Mouse (Mus musculus): Measurements from ENCODE around the gene Fam129a. TPM values are rescaled to one million over a fixed set of nuclear protein-coding genes. Genes with fewer than 3 reads are reported as not detected.

Fam129a gene
- total RNA-seq, 1 experiment: 7.5 TPM

GRCm38 (mm10) chr1:151630251-151630628 lies 59.3 kb downstream of the Fam129a start:
- DNase-seq (ENCODE audit: low read depth, low spot score): no peak
- H3K4me1 ChIP-seq (ENCODE audit: control insufficient read depth in 2 of 2, insufficient read depth in 2 of 2, low read length in 2 of 2, poor library complexity in 1 of 2): no peaks in the 10 kb centered on the region
- no peak overlapping the region for H3K27ac ChIP-seq (ENCODE audit: insufficient read depth, low read depth, low read length, poor library complexity, severe bottlenecking)
- H3K9ac ChIP-seq (ENCODE audit: insufficient read depth, low read depth, low read length, poor library complexity, severe bottlenecking): no peak overlapping the region
- no peaks in the 10 kb centered on the region for H3K36me3 ChIP-seq (ENCODE audit: control insufficient read depth, insufficient read depth, low read length, poor library complexity, severe bottlenecking)
- H3K4me3 ChIP-seq (ENCODE audit: insufficient read depth in 1 of 2, low read depth in 1 of 2, low read length in 2 of 2, poor library complexity in 1 of 2, severe bottlenecking in 1 of 2): no peak overlapping the region
- H3K9me3 ChIP-seq (ENCODE audit: control insufficient read depth, insufficient read depth, low read depth, low read length): no peaks in the 10 kb centered on the region
- no peak for TF ChIP-seq ZNF384 (IDR thresholded peaks at IDR 0.05; ENCODE audit: low read depth, low read length)
- TF ChIP-seq ZC3H11A (IDR thresholded peaks at IDR 0.05; ENCODE audit: borderline replicate concordance, low read depth, low read length): no peak
- TF ChIP-seq HCFC1 (IDR thresholded peaks at IDR 0.05; ENCODE audit: borderline replicate concordance, insufficient read depth, low read length): no peak
- TF ChIP-seq MAFK (IDR thresholded peaks at IDR 0.05; ENCODE audit: insufficient read depth, low read depth, low read length): no peak
- no peak for TF ChIP-seq CHD2 (IDR thresholded peaks at IDR 0.05; ENCODE audit: low read depth, low read length)
- in situ Hi-C loops (cut with MboI; ENCODE audit: low sequenced_read_pairs in 2 of 2, unreplicated experiment in 2 of 2): no loop called here

GRCm38 (mm10) chr1:151631061-151631460 lies 60.1 kb downstream of the Fam129a start:
- in situ Hi-C loops (cut with MboI; ENCODE audit: low sequenced_read_pairs in 2 of 2, unreplicated experiment in 2 of 2): no loop called here
- TF ChIP-seq CHD2 (IDR thresholded peaks at IDR 0.05; ENCODE audit: low read depth, low read length) (no peak), HCFC1 (IDR thresholded peaks at IDR 0.05; ENCODE audit: borderline replicate concordance, insufficient read depth, low read length) (no peak), ZC3H11A (IDR thresholded peaks at IDR 0.05; ENCODE audit: borderline replicate concordance, low read depth, low read length) (no peak), ZNF384 (IDR thresholded peaks at IDR 0.05; ENCODE audit: low read depth, low read length) (no peak), MAFK (IDR thresholded peaks at IDR 0.05; ENCODE audit: insufficient read depth, low read depth, low read length) (no peak)
- DNase-seq (ENCODE audit: low read depth, low spot score): no peak

DNA sequence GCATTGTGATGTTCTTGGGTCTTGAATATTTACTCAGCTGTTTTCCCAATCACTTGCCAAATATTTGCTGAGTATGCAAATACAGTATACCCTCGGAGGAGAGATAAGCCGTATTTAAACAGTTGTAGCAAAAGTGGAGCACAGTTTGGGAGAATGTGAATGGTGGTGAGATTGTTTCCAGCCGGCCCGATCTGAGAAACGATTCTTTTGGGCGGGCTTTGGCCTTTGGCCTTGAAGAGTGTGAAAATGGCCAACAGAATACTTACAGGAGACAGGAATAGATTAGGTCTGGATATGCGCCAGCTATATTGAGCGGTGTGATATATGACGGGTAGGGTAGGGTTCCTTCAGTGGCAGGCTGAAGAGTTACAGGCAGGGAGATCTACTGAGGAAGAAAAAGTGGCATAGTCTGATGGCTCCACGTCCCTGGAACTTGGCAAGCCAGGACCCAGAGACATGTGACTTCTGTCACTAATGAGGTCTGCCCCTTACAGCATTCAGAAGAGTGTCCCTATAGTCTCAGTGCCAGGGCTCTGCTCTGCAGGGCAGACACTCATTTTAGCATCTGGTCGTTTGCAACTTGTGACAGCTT lies 60.8 kb downstream of the Fam129a start:
- Histone ChIP-seq H3K36me3 (ENCODE audit: control insufficient read depth, insufficient read depth, low read length, poor library complexity, severe bottlenecking) (no peaks in the 10 kb centered on the region), H3K9me3 (ENCODE audit: control insufficient read depth, insufficient read depth, low read depth, low read length) (no peaks in the 10 kb centered on the region), H3K4me1 (ENCODE audit: control insufficient read depth in 2 of 2, insufficient read depth in 2 of 2, low read length in 2 of 2, poor library complexity in 1 of 2) (no peaks in the 10 kb centered on the region), H3K9ac (ENCODE audit: insufficient read depth, low read depth, low read length, poor library complexity, severe bottlenecking) (no peak overlapping the region), H3K27ac (ENCODE audit: insufficient read depth, low read depth, low read length, poor library complexity, severe bottlenecking) (no peak overlapping the region), H3K4me3 (ENCODE audit: insufficient read depth in 1 of 2, low read depth in 1 of 2, low read length in 2 of 2, poor library complexity in 1 of 2, severe bottlenecking in 1 of 2) (no peak overlapping the region)
- in situ Hi-C loops (cut with MboI; ENCODE audit: low sequenced_read_pairs in 2 of 2, unreplicated experiment in 2 of 2): no loop called here
- no peak for DNase-seq (ENCODE audit: low read depth, low spot score)
- TF ChIP-seq MAFK (IDR thresholded peaks at IDR 0.05; ENCODE audit: insufficient read depth, low read depth, low read length) (peak; percentile 88), ZNF384 (IDR thresholded peaks at IDR 0.05; ENCODE audit: low read depth, low read length) (no peak)

More at GRCm38 (mm10) chr1:151631061-151631460, 60.1 kb downstream of the Fam129a start:
- Histone ChIP-seq H3K4me1 (ENCODE audit: control insufficient read depth in 2 of 2, insufficient read depth in 2 of 2, low read length in 2 of 2, poor library complexity in 1 of 2) (no peaks in the 10 kb centered on the region), H3K27ac (ENCODE audit: insufficient read depth, low read depth, low read length, poor library complexity, severe bottlenecking) (no peak overlapping the region), H3K36me3 (ENCODE audit: control insufficient read depth, insufficient read depth, low read length, poor library complexity, severe bottlenecking) (no peaks in the 10 kb centered on the region), H3K4me3 (ENCODE audit: insufficient read depth in 1 of 2, low read depth in 1 of 2, low read length in 2 of 2, poor library complexity in 1 of 2, severe bottlenecking in 1 of 2) (no peak overlapping the region), H3K9me3 (ENCODE audit: control insufficient read depth, insufficient read depth, low read depth, low read length) (no peaks in the 10 kb centered on the region), H3K9ac (ENCODE audit: insufficient read depth, low read depth, low read length, poor library complexity, severe bottlenecking) (no peak overlapping the region)

- Histone ChIP-seq H3K9me3 (ENCODE audit: control insufficient read depth, insufficient read depth, low read depth, low read length) (no peaks in the 10 kb centered on the region), H3K27ac (ENCODE audit: insufficient read depth, low read depth, low read length, poor library complexity, severe bottlenecking) (no peak overlapping the region), H3K4me3 (ENCODE audit: insufficient read depth in 1 of 2, low read depth in 1 of 2, low read length in 2 of 2, poor library complexity in 1 of 2, severe bottlenecking in 1 of 2) (no peak overlapping the region), H3K4me1 (ENCODE audit: control insufficient read depth in 2 of 2, insufficient read depth in 2 of 2, low read length in 2 of 2, poor library complexity in 1 of 2) (no peaks in the 10 kb centered on the region), H3K36me3 (ENCODE audit: control insufficient read depth, insufficient read depth, low read length, poor library complexity, severe bottlenecking) (no peaks in the 10 kb centered on the region), H3K9ac (ENCODE audit: insufficient read depth, low read depth, low read length, poor library complexity, severe bottlenecking) (no peak overlapping the region)
- DNase-seq (ENCODE audit: low read depth, low spot score): no peak
- in situ Hi-C loops (cut with MboI; ENCODE audit: low sequenced_read_pairs in 2 of 2, unreplicated experiment in 2 of 2): no loop called here
- TF ChIP-seq MAFK (IDR thresholded peaks at IDR 0.05; ENCODE audit: insufficient read depth, low read depth, low read length) (no peak), HCFC1 (IDR thresholded peaks at IDR 0.05; ENCODE audit: borderline replicate concordance, insufficient read depth, low read length) (no peak), ZNF384 (IDR thresholded peaks at IDR 0.05; ENCODE audit: low read depth, low read length) (no peak), CHD2 (IDR thresholded peaks at IDR 0.05; ENCODE audit: low read depth, low read length) (no peak), ZC3H11A (IDR thresholded peaks at IDR 0.05; ENCODE audit: borderline replicate concordance, low read depth, low read length) (peak; percentile 44; the same call in 1 of the 2 replicates)
Measured at GRCm38 (mm10) chr1:151632567-151633356, 61.8 kb downstream of the Fam129a start.
